Mouse (Mus musculus): Measurements from ENCODE around the gene Elfn2.

Gene Elfn2

DNA sequence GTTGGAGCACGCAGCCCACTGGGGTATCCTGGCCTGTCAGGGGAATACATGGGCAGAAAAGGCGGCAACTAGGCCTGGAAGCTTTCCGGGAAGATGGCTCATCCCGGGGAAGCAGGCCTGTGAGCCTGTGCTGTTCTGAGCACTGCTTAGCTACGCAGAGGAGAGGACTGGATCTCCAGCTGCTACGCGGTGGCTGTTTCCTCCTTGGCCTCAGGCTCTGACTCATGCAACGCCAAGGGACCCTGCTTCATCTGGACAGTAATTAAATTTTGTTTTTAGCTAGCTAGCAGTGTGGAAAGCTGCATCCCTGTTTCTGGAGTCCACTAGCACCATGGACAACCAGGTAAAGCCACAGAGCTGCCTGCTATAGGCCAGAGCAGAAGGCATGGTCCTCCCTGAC, 36.8 kb downstream of the Elfn2 start:
- no peak for DNase-seq (ENCODE audit: low spot score in 2 of 2)

GRCm38 (mm10) chr15:78681301-78681700, 37.3 kb downstream of the Elfn2 start:
- DNase-seq (ENCODE audit: low spot score in 2 of 2) = no peak

DNA sequence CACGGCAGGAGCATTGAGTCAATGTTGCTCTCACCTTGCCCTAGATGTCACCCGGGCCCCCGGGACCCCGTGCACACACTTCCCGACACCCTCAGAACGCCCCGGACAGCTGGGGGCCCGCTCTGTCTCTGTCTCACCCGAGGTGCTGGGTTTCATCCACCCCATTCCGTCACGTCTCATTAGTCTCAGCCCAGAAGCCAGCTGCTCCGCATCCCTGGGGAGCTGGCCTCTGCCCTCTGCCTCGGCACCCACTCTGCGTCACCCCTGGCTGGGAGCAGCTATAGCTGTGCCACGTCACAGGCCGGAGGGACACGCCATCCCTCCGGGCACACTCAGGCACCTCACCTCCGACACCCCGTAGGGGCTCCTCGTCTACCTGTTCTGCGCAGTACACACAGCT, 38.3 kb downstream of the Elfn2 start:
- no peak for DNase-seq (ENCODE audit: low spot score in 2 of 2)

GRCm38 (mm10) chr15:78677708-78678107, 40.9 kb downstream of the Elfn2 start:
- no peak for DNase-seq (ENCODE audit: low spot score in 2 of 2)

DNA sequence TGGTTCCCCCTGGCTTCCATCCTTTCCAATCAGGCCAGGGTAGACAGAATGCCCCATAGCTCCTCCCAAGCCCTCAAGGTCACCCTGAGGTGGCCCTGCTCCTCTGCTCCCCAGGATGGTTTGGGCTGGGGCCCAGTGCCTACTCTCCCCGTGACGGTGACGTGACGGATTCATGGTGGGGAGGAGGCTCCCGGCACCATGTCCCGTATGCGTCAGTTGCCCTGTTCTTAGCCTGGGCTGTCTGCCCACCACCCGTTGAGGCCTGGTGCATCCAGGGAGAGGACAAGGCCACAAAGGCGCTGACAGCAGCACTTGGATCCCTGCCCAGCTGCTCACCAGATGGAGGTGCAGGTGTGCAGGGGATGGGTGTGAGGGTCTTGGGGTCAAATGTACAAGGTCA, 41.6 kb downstream of the Elfn2 start:
- DNase-seq (ENCODE audit: low spot score in 2 of 2) = no peak

- DNase-seq (ENCODE audit: low spot score in 2 of 2) = peak in 1 of 2 experiments; percentile 44
Observed at GRCm38 (mm10) chr15:78674912-78675412, 43.6 kb downstream of the Elfn2 start.

GRCm38 (mm10) chr15:78673436-78673835, 45.1 kb downstream of the Elfn2 start:
- no peak for DNase-seq (ENCODE audit: low spot score in 2 of 2)

DNA sequence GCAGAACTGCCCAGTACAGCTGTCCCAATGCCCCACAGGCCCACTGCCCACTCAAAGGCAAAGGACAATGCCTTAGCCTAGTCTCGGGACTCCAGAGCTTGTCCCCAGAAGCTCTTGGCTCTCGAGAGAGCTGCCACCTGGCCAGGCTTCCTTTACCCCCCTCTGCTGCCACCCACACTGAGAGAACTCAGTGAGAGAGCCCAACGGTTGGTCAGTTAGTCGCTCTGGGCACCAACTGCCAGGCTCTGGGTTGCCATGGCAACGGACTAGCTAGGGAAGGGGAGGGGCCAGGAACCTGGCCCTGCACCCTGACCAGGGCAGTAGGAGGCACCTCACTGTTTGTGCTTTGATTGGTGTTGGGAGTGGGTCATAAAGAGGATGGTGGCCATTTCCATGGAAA, 48.2 kb downstream of the Elfn2 start:
- peak; percentile 43 to 55 for DNase-seq (ENCODE audit: low spot score in 2 of 2)

GRCm38 (mm10) chr15:78669221-78669871, 49.2 kb downstream of the Elfn2 start:
- no peak for DNase-seq (ENCODE audit: low spot score in 2 of 2)

DNA sequence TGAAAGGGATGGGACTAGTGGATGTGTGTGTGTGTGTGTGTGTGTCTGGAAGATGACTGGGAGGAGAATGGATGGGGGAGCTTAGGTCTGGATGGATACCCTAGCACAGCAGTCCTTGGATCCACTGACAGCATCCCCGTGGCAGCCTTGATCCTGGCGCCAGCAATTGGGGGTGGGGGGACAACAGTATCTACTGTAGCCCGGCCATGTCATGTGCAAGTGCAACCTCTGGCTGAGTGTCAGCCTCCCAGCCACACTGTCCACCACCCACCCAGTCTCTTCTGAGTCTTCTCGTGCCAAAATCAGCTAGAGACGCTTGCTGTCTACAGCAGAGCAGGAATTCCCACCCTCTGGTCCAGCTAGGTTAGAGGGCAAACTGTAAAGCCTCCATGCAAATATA, 54.3 kb downstream of the Elfn2 start:
- DNase-seq (ENCODE audit: low spot score in 2 of 2) = no peak

GRCm38 (mm10) chr15:78651169-78651568, 67.4 kb downstream of the Elfn2 start:
- no peak for DNase-seq (ENCODE audit: low spot score in 2 of 2)

DNA sequence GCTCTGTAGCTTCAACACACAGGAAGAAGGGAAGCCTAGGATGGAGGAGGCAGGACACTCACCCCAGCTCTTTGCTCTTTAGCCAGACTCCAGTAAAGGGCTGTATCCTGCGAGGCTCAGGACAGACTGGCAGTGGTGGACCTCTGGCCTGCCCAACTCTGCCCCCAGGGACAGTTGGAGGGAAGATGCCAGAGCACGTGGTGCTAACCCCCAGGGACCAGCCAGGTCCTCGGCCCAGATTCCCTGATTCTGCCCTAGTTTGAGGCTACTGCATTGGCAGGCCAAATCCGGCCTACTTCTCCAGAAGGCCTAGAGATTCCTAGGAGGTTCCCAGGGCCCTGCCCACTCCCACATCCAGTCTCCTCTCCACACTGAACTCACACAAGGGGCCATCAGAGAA, 70.8 kb downstream of the Elfn2 start:
- no peak for DNase-seq (ENCODE audit: low spot score in 2 of 2)

GRCm38 (mm10) chr15:78644606-78645005, 74.0 kb downstream of the Elfn2 start:
- DNase-seq (ENCODE audit: low spot score in 2 of 2) = peak; percentile 49 to 55

GRCm38 (mm10) chr15:78643633-78644032, 74.9 kb downstream of the Elfn2 start:
- DNase-seq (ENCODE audit: low spot score in 2 of 2) = no peak

DNA sequence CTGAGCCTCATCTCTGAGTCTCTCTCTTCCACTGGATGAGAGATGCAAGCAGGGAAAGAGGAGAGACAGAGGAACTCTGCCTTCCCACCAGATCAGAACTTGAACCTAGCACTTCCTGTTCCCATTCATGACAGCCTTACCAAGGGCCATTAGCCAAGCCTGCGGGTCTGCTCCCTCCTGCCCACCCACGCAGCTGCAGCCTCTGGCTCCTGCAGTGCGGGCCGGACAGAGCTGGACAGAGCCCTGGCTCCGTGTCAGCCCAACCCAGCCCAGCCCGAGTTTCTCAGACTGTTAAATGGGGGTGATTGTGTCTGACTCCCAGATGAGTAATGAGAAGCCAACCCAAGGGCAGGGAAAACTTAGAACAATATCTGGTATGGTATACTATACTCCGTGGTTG, 83.3 kb downstream of the Elfn2 start:
- DNase-seq (ENCODE audit: low spot score in 2 of 2) = peak in 1 of 2 experiments; percentile 21

DNA sequence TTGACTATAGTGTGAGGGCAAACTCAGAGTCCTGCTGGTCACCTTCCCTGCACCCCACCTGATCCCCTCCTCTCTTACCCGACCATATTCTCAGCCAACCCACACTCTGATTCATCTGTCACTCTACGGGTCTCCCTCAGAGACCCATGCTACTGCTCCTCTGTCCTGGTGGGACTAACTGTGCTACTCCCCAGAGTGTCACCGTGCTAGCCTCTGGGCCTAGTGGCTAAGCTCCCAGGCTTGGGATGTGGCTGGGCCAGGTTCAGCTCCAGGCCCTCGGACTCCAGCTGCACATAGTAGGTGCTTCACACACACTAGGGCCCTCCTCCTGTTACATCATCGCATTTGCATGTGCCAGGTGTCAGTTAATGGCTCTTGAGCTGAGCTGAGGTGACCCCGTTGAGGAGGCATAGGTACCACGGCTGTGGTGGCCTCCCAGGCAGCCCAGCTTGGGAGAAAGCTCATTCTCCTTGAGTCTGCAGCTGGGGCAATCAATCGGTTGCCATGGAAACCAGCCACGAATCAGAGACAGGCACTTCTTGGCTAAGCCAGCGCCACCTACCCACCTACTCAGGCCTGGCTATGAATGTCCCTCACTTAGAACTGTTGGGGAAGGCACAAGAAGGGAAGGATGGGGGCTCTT, 84.4 kb downstream of the Elfn2 start:
- DNase-seq (ENCODE audit: low spot score in 2 of 2) = peak; percentile 52 to 77

DNA sequence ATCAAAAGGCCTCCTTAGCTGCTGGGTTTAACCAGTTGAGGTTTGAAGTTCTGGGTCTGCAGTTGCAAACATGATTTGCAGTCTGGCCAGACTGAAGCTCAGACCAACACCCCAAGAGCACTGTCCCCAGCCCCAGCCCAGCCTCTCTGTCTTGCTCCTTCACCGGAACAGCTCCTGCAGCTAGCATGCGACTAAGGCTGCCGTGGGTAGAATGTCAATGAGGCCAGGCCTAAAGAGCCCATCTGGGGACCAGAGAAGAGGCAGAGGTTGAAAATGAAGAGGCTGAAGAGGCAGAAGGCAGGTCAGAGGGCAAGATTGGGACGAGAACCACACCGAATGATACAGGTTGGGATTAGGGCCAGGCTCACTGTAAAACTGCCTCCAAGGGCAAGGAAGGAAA, 85.2 kb downstream of the Elfn2 start:
- DNase-seq (ENCODE audit: low spot score in 2 of 2) = no peak

DNA sequence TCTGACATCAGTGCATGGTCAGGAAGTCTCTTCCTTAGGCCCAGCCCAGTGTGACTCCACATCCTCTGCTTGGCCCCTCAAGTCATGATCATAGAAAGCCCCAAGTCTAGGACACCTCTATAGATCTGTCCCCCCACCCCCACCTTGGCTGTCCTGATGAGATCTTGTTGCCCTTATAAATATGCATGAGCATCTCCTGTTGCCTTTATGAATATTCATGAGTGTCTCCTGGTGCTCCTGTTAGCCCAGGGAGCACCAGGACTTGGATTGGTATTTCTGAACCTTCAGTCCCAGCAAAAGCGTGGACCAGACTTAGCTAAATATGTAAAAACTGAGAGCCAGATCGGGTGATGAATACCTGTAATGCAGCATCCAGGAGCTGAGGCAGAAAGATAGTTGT, 86.2 kb downstream of the Elfn2 start:
- no peak for DNase-seq (ENCODE audit: low spot score in 2 of 2)

DNA sequence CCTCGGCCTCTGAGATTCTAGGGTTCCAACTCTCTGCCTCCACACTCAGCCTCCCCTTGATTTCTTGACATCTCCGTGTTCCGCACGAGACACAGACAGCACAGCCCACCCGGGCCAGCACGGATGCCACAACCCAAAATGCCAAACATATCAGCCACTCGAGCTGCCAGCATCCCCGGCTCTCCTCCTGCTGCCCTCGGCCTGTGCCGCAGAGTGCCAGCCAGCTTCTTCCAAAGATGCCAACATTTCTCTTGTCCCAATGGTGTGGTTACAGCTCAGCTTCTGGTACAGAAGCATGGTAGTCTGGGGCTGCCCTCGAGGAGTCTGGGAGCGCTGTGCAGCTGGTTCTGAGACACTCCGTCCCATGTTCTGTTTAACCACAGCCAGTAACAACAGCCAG, 92.3 kb downstream of the Elfn2 start:
- DNase-seq (ENCODE audit: low spot score in 2 of 2) = no peak

DNA sequence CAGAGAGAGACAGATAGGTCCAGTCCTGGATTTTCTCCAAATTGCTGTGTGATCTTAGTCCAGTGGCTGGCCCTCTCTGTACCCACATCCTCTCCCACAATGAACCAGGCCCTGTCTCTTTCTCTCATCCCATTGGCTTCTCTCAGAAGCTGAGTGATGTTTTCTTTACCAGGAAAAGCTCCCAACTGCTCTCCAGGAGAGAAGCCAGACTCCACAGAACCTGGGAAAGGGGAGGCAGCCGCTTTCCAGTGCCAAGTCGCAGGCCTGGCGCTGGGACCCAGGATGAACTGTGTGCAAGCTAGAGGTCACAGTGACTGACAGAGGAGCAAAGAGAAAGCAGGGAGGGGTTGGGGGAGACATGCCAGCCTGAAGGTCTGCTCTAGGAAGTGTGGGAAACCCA, 93.6 kb downstream of the Elfn2 start:
- DNase-seq (ENCODE audit: low spot score in 2 of 2) = no peak

- peak; percentile 55 to 57 for DNase-seq (ENCODE audit: low spot score in 2 of 2)
Observed at GRCm38 (mm10) chr15:78624431-78624950, 94.1 kb downstream of the Elfn2 start.

- DNase-seq (ENCODE audit: low spot score in 2 of 2) = peak; percentile 84 to 86
Observed at GRCm38 (mm10) chr15:78623426-78623825, 95.1 kb downstream of the Elfn2 start.
